Mouse (Mus musculus) yolk sac, embryonic 10.5 days (tissue): Measurements from ENCODE around the gene Elovl4.

ENCODE experiments used
- DNase-seq: peaks from one replicate; pipeline ENCODE4 v3.0.0-alpha.2; 2017; ENCODE audit warnings: low spot score

Gene Elovl4

DNA sequence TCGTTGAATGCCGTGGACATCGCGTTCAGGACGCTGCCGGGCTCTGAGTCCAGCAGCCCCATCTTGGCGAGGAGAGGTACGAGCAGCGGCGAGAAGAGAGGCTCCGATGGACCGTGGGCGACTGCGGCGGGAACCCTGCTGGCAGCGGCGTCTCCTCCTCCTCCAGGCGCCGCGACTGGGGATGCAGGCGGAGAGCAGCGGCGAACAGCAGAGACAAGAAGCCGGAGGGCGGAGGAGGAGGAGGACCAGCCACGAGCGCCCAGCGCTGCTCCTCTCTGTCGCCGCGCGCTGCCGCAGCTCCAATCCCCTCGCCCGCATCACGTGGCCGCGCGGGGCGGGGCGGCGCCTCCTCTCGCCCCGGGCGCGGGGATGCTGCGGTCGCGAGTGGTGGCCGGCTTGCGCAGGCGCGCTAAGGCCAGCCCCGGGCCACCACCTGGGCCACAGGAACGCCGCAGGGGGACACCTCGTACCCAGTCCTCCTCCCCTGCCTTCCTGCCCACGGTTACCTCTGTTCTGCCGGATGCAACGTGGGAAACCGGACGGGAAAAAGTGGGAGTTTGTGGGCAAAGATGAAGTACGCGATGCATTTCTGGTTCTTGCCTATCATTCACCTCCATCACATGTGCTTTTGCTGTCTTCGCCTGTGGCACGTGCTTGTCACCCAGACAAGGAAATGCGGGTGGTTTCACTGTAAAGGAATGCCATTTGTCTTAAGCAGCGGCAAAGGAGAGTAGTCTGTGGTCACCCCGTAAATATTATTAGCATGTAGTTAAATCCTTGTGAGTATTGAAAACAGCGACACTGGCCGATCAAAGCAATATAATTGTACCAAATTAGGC lies at the start of gene Elovl4:
TSS of gene Elovl4 (minus strand) at position 301 of the 839 bp plus-strand sequence.
- peak; percentile 39 for DNase-seq

GRCm38 (mm10) chr9:83852464-83852863 lies 46.4 kb upstream of the Elovl4 start:
- DNase-seq, result no peak

GRCm38 (mm10) chr9:83834748-83835313 lies 28.8 kb upstream of the Elovl4 start:
- peak; percentile 60 for DNase-seq

- DNase-seq, result peak; percentile 94
Measured at GRCm38 (mm10) chr9:83833811-83834747, 28.0 kb upstream of the Elovl4 start, which contains the start of gene Ttk. Gene Ttk (plus strand): TSS chr9:83834689.

DNA sequence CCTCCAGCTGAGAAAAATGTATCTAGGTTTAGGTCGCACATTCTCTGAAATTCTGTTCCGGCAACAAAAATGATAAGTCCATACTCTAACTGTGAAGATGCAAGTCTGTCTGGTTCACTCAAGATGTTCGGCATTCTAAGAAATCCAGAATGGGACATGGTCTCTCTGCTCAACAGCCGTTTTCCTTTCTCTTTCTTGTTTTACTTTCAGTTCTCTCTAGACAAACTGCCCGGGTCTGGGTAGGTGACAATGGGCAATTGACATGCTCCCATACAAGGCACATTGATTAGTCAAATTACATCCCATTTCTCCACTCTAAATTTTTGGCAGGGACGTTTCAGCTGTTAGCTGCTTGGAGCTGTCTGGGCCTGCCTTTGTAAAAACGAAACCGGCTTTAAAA lies 25.1 kb upstream of the Elovl4 start:
- DNase-seq, result no peak

DNA sequence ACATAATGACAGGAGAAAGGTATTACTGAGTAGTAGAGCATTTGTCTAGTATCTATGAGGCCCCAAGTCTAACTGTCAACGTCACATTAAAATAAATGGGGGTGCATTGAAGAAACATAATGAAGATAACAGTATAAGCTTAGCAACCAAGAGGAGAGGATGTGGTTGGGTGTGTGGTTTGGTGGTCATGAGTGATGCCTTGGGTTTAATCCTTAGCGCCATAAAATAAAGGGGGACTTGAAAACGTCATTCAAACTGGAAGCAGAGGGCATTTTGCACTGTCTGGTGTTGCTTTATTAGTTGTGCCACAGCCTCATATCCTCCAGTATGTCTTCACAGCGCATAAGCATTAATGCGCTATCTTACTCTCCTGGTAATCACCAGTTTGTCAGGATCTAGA lies 23.8 kb upstream of the Elovl4 start:
- no peak for DNase-seq

- no peak for DNase-seq
Measured at GRCm38 (mm10) chr9:83822925-83823324, 16.8 kb upstream of the Elovl4 start.

DNA sequence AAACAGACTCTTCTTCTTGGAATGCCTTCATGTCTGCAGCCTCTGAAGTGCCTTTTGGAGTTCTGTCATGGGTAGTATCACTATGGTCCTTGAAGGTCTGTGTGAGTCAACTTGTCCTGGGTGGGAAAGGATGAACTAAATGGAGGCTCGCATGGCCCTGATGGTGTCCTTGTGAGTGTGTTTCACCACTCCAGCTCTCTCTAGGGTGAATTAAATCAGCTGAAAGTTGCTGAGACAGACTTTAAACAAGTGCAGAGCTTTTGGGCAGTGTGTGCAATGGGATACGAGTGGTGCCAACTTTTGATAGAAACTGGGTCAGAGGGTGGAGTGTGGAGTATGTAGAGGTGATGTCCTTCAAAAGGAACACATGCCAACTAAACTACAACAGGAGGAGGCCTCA lies 14.9 kb upstream of the Elovl4 start:
- DNase-seq, result no peak

DNA sequence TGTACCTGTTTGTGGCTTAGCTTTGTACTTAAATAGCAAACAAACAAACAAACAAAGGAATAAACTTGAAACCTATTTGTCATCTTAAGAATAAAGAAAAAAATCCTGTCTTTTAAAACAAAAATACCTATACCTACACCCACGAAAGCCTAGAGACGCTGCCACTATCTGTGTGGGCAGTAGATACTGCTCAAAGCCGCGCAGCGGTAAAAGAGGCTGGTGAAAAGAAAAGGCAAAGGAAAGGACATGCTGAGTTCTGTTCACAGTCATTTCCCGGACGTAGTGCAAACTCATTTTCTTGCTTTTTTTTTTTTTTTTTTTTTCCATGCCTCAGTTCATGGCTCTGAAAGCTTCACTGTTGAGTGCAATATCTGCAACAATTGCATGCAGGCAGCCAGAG lies 13.1 kb upstream of the Elovl4 start:
- DNase-seq, result no peak

DNA sequence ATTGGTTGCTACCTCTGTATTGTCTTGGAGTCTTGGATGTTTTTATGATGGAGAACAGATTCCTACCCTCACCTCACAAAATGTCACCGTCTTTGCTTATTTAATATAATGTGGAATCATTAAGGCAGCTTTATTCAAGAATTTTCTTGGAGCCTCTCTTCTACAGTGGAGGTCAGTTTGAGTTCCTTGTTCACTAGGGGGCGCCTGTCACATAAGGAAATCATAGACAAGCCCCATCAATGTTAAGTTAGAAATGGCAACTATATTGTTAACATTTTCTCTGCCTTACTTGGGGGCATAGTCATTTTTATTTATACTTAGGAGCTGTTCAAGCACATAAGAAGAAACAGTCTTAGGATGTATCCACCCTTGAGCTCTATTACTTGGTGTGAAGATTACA lies 1.5 kb upstream of the Elovl4 start:
- peak; percentile 41 for DNase-seq

DNA sequence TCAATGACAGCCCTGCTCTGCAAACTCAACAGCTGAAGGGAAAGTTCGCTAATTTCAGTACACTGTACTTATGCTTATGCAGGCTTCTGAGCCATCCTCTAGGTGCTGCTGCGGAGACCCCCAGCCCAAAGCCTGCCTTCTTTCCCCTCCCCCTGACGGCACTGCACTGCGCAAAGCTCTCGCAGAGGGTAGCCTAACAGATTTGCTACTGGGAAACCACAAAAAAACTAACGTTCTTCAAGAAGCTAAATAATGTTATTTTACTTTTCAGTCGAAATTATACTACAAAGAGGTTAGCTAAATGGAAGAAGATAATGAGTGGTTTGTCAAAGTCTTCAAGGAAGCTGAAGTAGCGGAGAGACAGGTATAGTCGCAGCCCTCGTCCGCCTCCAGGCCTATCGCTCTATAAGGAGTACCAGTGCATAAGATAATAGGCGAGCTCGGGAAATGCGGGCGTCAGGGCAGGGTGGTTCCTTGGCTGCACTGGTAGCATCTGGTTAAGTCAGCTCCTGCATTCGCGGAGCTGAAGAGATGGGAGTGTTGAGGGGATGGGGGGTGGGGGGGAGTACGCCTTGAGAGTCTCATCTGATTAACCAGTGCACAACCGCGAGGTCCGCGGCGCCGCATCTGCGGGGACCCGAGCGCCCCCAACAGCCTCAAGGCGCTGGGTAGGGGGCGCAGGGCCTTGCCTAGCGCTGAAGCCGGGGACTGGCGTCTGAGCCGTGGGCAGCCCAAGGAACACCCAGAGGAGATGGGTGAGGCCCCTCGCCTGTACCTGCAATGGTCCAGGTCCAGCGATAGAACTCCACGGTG lies 707 bp downstream of the Elovl4 start:
- peak; percentile 27 for DNase-seq

- DNase-seq, result no peak
Measured at GRCm38 (mm10) chr9:83804341-83804740, 1.7 kb downstream of the Elovl4 start.

DNA sequence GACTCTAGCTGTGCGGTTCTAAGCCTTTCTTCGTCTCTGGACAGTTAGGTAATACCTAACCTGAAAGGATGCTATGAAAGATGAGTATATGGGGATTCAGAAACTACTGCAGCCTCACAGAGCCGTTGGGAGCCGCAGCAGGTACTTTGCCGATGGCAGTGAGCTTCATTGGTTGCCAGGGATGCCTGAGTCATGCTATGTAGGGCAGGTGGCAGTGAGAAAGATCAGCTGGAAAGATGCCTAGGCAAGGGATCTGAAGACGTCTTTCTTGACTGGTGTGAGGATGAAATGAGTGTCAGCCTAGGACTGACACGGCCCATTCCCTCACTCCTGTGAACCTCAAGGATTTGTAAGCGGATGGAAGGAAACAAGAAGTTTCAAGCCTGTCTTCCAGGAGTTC lies 8.2 kb downstream of the Elovl4 start:
- no peak for DNase-seq

DNA sequence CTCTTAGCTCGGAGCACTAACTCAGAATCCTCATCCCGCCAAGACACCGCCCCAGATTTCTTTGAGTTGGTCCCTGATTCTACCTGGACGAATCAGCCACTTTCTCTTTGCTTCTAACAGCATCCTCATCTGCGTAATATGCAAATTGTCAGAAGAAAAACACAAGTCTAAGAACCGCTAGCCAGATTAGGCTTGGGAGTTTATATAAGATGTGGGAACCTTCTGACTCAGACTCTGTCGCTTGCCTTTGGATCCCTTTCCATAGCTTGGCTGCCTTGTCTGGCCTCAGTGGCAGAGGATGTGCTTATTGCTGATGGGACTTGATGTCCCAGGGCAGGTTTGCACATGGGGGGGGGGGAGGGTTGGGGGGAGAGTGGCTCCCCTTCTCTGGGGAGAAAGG lies 9.2 kb downstream of the Elovl4 start:
- no peak for DNase-seq

- DNase-seq, result no peak
Measured at GRCm38 (mm10) chr9:83789326-83789725, 16.8 kb downstream of the Elovl4 start.

- DNase-seq, result no peak
Measured at GRCm38 (mm10) chr9:83785501-83785900, 20.6 kb downstream of the Elovl4 start.

DNA sequence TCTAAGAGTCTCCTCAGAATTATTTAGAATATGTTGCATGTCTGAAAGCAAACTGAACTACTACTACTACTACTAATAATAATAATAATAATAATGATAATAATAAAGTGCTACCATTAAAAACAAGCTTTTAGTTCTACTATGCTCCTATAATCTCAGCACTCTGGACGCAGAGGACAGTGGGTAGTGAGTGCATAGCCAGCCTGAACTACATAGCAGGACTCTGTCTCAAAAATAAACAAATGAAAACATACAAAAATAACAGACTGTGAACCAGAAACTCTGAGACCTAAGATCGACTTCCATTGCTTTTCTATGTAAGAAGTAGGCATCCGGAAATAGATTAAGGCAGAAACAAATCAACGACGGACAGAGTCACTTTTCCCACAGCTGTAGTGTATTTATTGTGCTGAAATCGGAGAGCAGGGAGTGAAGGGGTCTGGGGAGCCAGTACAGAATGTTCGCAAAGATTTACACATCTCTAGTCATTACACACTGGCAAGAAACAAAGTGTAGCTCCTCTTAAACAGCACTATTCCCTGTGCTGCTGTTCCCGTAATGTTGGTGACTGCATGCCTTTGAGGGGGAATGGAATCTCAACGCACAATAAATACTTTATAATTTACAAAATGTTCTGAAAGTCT lies 27.6 kb downstream of the Elovl4 start:
- DNase-seq, result no peak

DNA sequence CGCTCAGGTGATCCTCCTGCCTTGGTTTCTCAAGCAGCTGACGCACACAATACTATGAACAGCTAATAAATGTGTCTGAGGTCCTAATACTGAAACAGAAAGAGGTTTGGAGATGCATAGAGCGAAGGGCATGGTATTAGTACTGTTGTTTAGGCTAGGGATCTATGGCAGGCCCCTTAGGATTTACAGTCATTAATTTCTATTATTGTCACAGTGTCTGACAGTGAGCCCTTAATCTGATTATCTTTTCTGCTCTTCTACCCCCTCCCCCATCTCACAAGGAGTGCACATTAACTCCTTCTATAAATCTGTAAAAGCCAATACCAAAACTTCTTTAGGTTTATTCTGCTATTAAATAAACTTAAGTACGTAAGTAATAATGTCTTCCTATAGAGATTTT lies 44.8 kb downstream of the Elovl4 start:
- DNase-seq, result no peak

DNA sequence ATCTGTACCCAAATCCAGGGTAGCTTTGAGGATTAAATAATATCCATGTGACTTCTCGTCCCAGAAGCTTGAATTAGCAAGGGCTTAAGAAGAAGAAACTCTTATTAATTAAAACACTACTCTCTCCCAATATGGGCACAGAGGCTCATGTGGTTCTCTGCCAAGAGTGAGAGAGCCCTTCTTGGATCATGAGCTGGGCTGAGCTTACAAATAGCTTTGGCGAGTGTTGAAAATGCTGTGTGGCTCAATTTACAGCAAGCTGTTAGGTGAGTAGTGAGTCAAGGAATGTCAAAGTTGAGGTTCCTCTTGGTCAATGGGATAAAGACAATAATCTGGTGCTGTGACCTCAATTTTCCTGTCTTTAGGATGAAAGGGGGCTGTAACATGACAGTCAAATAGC lies 74.2 kb downstream of the Elovl4 start:
- DNase-seq, result no peak

- no peak for DNase-seq
Measured at GRCm38 (mm10) chr9:83730836-83731235, 75.2 kb downstream of the Elovl4 start.
